Mouse (Mus musculus): ENCODE measurements around the gene Cep295.
"Not testable (repeated sequence)": the region's sequence is repeated elsewhere in the genome, so short reads cannot be mapped to it uniquely, and the experiment has no call there.

Gene Cep295

DNA sequence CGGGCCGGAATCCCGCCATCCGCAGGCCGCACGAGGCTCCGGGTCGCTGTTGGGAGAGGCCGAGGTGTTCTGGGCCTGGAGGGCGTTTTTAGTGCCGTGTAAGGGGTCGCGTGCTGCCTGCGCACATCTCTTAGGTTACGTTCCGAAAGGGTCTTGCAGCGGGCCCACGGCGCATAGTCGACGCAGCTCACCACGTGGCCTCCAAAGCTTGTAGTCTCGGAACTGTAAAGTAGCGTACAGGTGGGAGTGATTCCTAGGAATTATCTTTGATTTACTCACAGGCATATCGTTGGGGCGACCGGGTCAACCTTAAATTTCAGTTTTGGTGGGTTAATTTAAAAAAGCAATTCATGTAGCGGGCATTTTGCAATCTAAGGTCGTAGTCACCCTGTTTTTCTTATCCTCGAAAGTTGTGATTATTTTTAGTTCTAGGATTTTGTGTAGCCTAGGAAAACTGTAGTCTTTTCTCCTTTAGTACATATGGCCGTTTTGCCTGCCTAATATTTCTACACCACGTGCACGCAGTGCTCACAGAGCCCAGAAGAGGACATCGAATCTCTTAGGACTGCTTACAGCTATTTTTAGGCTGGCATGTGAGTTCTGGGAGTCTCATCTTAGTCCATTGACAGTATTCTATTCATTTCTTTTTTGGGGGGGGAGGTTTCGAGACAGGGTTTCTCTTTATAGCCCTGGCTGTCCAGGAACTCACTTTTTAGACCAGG, 51.0 kb downstream of the Cep295 start, which contains the start of gene 4931406C07Rik:
Gene 4931406C07Rik, minus strand, starts transcription at position 51 of the 722 bp plus-strand sequence.
- no peak for DNase-seq

DNA sequence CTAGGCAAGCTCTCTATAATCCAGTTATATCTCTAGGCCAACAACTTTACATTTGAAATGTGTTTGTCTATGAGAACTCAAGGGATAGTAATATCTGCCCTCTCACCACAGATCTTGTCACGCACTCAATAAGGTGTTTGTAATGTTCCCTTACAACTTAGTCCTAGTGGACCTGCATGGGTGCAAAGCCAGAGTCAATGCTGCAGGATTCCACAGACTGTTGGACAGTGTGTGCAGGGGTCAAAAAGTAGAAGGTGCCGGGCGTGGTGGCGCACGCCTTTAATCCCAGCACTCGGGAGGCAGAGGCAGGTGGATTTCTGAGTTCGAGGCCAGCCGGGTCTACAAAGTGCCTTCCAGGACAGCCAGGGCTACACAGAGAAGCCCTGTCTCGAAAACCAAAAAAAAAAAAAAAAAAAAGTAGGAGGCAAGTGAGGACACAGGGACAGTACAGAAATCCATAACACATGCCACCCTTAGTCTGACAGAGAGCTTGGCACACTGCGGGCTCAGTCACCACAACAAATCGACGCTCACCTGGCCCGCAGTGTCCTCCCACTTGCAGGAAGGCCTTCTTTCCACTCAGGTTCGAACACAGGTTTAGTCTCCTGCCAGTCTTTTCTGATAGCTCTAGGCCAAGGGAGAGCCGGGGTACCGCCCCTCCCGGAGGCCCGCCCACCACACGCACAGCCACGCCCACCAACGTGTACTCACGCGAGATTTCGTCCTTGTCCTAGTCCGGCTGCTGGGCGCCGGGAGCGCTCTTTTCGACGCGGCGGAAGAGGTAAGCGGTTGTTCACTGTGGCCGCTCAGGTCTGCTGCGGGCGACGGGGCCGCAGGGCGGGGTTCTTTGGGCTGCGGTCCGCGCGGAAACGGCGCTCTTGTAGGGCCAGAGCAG, 51.8 kb downstream of the Cep295 start, which contains the start of gene Taf1d:
Gene Taf1d, plus strand, starts transcription at position 712 of the 895 bp plus-strand sequence.
- peak; percentile 96 for DNase-seq

DNA sequence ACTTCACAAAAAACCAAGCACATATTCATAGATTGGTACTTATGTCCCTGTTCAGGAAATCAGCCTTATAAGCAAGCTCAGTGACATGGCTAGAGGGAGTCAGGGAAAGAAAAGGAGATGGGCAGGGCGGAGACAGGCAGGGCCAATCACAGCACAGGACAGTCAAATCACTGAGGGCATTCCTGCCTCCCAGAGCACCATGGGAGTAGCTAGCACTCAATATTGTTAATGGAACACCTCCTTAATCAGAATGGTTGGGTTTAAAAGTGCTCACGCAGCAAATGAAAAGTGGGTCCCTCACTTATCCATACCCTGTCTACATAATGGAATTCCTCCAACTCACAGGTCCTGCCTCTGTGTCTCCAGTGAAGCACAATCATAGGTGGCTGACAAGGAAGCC, 54.7 kb downstream of the Cep295 start:
- no peak for DNase-seq

DNA sequence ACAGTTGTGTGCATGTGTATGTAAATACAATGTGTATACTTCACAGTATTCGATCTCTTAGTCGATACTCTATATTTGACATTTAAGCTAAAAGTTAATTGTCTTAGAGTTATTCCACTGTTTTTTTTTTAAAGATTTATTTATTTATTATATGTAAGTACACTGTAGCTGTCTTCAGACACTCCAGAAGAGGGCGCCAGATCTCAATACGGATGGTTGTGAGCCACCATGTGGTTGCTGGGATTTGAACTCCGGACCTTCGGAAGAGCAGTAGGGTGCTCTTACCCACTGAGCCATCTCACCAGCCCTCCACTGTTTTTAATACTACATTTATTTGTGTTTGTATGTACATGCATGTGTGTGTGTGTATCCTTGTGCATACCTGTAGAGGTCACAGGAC, 55.6 kb downstream of the Cep295 start:
- not testable (repeated sequence) for DNase-seq

DNA sequence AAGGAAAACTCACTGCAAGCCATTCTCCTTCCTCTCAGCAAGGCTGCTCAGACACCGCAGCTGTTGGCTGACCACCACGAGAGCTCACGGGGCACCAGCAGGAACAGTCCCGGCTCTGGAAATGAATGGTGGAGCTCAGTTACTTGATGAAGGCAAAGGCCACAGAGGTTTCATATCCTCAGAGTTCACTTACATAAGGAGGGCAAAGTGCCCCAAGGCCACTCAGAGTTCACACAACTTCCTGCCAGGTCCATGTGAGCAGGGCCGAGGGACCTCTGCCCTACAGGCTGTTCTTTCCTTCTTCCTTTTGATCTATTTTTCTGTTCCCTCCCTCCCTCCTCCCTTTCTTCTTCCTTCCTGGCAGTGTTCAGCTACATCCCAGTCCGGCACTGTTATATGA, 56.2 kb downstream of the Cep295 start:
- no peak for DNase-seq

DNA sequence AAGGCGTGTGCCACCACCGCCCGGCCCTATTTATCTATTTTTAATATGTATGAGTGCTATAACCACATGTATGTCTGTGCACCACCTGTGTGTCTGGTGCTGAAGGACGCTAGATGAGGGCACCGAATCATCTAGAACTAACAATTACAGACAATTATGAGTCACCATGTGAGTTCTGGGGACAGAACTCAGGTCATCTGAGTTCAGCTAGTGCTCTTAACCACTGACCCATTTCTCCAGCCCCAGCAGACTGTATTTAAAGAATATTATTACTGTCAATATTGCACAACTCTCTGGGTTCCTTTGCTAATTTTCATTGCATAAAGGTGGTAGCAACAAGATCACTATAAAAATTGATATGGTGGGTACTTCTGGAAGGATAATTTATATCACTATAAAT, 57.5 kb downstream of the Cep295 start:
- no peak for DNase-seq

DNA sequence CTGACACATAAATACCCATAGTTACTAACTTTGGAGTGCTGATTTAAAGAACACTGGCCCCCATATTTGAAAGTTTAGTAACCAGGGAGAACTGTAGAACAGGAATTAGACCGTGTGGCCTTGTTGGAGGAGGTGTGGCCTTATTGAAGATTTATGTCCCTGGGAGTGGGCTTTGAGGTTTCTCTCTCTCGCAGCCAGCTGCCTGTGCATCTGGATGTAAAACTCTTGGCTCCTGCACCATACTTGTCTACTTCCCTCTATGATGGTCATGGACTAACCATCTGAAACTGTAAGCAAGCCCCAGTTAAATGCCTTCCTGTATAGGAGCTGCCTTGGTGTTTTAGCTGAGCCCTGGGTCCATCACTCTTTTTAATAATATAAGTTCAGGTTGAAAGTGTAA, 59.1 kb downstream of the Cep295 start:
- no peak for DNase-seq

DNA sequence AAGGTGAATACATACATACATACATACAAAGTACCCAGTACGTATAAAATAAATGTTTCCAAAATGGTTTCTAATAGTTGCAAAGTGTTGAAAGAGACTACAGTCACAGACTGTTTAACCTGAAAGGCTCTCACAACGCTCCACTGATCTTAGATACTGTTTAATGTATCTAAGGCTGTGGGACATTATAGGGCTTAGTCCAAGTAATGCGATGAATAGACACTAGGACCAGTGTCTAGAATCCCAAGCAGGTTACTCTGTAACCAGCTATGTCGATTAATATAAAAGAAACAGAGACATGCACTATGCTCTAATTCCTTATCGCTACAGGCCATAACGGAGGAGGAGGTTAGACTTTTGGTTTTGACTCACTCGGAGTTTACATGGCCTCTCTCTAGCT, 60.5 kb downstream of the Cep295 start:
- no peak for DNase-seq

DNA sequence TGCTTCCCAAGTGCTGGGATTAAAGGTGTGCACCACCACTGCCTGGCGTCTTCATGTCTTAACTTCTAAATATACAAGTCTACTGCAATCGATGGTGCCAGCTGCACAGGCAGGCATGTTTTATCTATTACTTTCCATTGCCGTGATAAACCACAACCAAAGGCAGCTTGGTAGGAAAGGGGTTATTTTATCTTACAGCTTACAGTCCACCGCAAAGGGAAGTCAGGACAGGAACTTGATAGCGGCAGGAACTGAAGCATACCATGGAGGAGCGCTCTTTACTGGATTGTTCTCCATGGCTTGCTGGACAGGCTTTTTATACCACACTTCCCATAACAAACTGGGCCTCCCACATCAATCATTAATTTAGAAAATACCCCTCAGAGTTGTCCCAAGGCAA, 68.3 kb downstream of the Cep295 start:
- no peak for DNase-seq

DNA sequence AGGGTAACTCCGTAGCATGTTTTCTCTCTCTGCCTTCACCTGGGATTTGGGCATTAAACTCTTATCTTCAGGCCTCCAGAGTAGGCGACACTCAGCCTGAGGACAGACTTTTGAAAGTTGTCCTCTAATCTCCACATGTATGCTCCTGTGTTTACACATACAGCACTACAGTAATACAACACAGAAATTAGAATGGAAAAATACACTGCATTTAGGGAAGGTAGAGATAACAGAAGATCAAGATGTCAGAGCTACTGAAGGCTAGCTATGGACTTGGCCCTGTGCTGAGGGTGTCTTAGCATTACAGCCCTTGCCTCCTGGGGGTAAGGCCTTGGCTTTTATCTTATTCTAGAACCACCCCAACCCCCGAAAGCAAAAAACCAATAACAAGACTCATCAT, 69.2 kb downstream of the Cep295 start:
- no peak for DNase-seq

DNA sequence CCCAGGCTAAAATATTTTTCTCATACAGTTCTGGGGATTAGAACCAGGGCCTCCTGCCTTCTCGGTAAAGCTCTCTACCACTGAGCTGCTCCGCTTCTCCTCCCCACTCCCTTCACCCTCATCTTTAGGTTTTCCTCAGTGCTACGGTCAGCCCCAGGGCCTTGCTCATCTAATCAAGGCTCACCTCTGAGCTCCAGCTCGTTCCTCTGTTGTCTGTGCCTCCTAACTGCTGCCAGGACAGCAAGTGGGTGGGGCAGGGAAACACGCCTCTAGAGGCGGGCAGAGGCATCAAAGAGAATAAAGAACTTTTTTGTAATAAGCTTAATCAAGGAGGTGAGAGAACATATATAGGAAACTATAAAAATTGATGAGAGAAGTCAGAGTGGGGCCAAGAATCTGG, 69.7 kb downstream of the Cep295 start:
- DNase-seq, result no peak

DNA sequence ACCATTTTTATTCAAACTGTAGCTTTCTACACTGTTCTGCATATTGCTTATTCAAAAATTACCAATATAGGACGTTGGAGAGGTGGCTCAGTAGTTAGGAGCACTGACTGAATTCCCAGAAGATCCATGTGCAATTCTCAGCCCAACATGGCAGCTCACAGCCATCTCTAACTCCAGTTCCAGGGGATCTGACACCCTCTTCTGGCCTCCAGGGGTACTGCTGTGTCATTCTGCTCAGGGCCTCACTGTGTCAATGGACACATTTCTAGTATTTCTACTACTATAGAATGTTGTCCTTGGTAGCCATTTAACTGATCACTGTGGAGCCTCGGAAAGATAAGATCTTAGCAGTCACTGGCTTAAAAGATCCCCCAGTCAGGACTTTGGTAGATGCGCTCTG, 72.1 kb downstream of the Cep295 start:
- no peak for DNase-seq

DNA sequence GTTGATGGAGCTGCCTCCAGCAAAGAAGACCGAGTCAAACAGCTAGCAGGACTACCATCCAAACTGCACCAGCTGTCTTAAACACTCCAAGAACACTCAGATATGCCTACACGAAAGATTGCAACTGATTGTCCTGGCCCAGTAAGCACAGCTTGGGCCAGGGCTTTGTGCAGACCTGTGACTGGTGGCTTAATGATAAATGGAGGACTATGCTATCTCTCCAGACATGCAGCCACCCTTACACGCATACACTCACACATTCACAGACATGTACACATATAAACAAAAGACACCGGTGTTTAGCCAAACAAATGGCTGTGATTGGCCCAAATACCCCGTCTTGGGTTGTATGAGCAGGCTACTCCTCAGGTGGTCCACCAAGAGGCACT, 77.1 kb downstream of the Cep295 start:
- no peak for DNase-seq

DNA sequence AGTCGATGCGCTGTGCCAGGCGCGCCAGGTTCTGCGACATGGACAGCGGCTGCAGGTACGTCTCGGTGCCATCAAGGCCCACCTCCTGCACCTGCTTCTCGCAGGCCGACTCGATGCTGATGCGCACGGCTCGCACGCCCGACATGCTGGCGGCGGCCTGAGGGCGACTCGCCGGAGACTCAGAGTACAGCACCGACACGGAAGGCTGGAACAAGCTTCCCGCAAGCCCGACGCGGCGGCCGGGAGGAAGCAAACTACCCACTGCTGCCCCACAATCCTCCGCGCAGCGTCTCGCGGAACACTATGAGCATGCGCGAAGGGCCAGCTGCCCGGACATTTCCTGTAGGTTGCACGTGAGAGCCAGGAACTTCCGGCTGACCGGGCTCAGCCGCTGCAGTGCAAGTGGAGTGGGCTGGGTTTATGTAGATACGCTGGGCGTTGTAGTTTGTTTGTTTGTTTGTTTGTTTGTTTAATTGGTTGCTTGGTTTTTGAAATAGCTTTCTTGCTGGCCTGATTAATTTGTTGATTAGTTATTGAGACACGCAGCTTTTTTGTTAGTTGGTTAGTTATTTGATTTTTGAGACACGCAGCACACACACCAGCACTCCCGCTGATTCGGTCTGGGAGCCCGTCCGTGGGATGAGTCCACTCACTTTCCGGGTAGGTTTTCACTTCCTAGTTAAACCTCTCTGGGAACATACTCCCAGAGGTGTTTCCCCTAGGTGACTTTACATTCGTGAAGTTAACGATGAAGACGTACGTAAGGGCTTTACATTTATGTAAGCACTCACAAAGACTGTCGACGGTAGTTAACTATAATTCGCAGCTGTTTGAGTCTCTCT, 77.7 kb downstream of the Cep295 start, which contains the start of gene Med17:
Gene Med17, minus strand, starts transcription at position 283 of the 842 bp plus-strand sequence.
- peak; percentile 93 for DNase-seq

DNA sequence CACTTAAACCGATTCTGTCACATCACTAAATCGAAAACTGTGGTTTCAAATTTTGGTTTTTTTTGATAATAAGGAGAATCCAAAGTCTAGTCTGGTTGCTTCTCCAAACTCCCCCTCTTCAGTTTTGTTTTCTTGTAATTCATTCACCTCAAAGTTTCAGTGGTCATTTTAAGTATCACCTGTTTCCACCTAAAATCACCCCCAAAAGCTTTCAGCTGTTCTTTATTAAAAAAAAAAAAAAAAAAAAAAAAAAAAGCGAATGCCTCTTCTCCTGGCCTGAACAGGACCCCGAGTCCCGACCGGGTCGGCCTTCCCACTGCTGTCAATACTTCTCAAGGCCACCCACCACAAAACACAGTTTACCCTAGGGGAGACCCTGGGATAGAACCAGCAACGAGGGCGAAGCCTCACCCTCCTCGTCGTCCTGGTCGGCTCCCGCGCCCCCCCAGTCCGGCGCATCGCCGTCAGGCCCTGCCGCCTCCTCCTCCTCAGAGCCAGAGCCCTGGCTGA, 78.4 kb downstream of the Cep295 start:
- DNase-seq, result no peak

DNA sequence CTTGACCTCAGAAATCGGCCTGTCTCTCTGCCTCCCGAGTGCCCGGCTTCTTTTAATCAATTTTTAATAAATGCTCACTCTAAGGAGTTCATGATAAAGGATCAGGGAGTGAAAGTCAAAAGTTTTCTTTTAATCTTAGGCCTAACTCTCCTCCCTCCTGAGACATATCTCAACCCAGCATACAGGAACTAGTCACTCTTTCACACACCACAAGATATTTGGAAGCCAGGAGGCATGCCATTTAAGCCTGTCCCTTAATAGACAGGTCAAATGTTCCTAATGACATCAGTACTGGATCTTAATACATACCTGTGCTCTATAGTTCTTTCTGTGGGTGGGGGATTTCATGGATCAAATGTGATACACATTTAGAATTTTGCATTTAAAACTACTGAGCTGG, 79.2 kb downstream of the Cep295 start:
- DNase-seq, result no peak

DNA sequence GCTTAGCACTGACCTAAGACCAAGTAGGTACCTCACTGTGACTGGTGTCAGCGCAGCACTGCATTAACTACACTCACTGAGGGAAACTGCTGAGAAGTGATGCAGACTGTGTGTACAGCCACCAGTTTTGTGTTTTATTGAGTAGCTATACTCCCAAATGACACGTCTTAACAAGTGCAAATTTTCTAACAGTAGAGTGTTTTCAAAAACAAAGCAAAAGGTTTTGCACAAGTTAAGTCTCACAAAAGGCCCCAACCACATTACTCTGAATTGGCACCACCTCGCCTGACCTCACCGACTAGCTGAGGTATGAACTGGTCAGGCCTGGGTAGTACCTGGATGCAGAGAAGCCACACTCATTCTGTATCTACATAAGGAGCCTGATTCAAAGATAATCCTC, 80.7 kb downstream of the Cep295 start:
- no peak for DNase-seq

DNA sequence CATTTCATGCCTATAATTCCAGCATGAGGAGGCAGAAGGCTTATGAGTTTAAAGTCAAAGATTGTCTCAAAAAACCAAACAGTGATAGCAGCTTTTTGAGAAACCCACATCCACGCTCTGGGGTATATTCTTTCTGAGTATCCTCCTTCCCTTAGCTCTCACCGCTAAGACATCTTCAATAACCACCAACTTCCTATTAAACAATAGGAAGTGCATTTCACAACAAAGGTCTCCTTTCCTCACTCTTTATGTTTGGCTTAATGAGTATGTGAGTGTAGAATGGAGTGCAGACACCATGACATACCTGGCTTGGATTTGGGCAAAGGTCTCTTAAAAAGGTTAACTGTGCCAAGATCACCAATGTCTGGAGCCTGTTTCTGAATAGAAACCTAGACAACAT, 83.6 kb downstream of the Cep295 start:
- DNase-seq, result no peak
